Mouse (Mus musculus) ES-Bruce4 (cell line): ENCODE data around the gene Bpgm.

Experiments used
- CTCF ChIP-seq: IDR thresholded peaks from one replicate; pipeline ENCODE4 v1.8.1; 2011; ENCODE audit warnings: low read depth, low read length
- EP300 ChIP-seq: IDR thresholded peaks from 2 replicates; pipeline ENCODE4 v1.6.1; 2011; ENCODE audit warnings: low read depth, low read length; ENCODE audit not compliant: insufficient read depth

DNA sequence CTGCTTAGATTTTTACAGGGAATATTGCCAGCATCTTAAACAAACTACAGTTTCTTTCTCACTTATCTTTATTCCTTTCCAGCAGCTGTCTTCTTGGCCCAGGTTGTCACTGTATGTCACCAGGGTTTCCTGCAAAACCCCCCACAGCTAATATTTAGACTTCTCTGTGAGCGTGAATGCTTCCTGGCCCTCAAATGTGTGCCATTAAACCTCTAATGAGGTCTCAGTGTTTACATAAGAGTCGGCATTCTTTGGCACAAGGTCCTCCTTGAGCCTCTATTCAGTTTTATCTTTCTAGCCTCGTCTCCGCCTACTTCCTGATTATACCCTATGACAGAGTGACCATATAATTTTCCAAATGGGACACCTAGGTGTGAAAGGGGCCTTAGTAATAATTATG is 4.7 kb downstream of the Bpgm start:
- TF ChIP-seq CTCF = no peak
- TF ChIP-seq EP300 = no peak
